Mouse (Mus musculus): ENCODE results near the gene Shank3.

Gene Shank3

DNA sequence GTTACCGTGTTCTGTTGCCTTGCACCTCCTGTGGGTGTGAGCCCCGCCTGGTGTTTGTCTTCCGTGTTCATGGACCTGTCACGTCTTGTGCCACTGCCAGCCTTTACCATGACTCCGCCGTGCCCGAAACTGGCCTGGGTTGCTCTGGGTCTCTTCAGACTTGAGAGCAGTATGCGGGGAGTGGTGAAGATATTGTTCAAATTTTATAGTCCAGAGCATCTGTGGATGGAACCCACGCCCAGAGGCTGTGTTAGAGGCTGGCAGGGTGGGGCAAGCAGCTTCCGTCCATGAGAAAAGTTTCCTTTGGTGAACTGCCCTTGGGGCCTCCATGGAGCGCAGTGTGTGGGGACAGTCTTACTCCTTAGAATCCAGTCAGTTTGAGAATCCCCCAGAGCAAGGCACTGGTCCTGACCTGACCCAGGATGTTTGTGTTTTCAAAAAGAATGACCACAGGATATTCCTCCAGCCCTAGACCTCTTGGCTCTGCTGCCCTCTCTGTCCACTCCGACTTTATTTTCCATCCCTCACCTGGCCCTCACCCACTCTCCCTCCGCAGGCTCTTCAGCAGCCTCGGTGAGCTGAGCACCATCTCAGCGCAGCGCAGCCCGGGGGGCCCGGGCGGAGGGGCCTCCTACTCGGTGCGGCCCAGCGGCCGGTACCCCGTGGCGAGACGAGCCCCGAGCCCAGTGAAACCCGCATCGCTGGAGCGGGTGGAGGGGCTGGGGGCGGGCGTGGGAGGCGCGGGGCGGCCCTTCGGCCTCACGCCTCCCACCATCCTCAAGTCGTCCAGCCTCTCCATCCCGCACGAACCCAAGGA, 58.0 kb downstream of the Shank3 start:
- DNase-seq (ENCODE audit: low spot score): no peak

DNA sequence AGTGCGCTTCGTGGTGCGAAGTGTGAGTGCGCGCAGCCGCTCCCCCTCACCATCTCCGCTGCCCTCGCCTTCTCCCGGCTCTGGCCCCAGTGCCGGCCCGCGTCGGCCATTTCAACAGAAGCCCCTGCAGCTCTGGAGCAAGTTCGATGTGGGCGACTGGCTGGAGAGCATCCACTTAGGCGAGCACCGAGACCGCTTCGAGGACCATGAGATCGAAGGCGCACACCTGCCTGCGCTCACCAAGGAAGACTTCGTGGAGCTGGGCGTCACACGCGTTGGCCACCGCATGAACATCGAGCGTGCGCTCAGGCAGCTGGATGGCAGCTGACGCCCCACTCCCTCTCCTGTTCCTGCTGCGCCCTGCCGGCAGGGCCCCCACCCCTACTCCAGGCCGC, 58.6 kb downstream of the Shank3 start:
- no peak for DNase-seq (ENCODE audit: low spot score)

DNA sequence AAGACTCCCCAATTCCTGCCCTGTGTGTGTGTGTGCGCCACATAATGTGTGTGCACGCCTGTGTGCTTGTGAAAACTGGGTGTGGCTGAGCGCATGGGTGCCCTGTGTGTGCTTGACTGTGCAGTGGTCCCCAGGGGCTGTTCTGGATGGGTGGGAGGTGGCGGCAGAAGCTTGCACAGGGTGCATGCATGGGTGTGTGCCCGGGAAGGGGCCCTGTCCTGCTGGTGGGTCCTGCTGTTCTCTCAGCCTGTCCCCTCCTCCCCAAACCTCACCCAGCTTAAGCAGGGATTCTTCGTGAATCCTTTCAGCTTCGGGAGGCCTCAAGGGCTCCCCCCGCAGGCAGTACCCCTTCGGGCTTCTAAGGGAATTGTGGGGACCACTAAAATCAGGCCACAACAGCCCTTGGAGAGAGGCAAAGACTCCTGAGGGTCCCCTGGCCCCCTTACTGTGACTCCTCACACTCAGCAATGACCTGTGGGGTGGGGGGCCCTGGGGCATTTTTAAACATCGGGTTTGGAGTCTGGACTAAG, 59.8 kb downstream of the Shank3 start:
- DNase-seq (ENCODE audit: low spot score): no peak

DNA sequence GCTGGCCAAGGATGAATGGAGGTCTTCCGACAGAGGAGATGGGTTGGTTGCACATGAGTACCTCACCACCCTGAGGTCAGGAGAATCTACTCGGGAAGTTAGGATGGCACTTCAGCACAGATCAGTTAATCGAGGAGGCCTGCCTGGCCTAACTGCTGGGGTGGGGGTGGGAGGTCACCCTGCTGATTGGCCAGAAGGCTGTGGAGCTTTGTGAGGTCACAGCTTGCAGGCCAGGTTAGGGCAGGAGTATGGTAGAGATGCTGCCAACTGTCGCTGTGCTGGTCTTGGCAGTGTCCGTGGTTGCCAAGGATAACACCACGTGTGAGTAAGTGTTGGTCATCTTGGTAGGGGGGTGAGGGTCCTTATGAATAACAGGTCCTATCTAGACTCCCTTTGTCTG, 68.7 kb downstream of the Shank3 start, which contains the start of gene Acr:
TSS of gene Acr (plus strand) at position 213 of the 400 bp plus-strand sequence.
- no peak for DNase-seq (ENCODE audit: low spot score)

DNA sequence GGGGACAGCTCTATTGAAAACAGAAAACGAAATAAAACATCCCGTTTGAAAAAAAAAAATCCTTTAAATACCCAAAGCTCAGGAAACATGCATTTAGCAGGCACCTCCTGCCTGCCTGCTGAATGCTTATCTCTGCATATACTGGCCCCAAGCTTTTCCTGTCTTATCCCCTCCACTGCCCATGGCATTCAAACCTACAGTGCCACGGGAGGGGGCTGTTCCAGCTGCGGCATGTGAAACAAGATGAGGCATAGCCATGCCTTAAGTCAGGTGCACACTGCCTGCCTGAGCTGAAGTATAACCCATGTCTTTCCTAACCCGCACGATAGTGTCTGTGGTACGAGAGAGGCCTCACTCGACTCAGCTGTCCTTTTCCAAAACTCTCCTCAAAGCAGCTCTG, 72.7 kb downstream of the Shank3 start:
- DNase-seq (ENCODE audit: low spot score): no peak

DNA sequence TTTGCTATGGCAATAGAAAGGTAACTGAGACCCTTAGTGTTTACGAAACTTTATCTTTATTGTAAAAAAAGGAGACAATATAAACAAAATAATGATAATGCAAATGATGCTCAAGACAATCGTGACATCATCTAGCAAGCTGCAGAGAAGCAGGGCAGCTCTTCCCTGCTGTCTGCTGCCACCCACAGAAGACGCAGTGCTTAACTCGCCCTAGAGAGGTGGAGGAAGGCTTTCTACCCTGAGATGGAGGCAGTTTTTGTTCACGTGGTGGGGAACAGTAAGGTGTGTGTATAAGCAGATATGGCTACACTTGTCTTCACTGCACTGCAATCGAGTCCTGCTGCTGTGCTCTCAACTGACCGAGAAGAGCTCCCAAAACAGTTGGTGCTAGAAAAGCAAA, 83.1 kb downstream of the Shank3 start:
- DNase-seq (ENCODE audit: low spot score): no peak

DNA sequence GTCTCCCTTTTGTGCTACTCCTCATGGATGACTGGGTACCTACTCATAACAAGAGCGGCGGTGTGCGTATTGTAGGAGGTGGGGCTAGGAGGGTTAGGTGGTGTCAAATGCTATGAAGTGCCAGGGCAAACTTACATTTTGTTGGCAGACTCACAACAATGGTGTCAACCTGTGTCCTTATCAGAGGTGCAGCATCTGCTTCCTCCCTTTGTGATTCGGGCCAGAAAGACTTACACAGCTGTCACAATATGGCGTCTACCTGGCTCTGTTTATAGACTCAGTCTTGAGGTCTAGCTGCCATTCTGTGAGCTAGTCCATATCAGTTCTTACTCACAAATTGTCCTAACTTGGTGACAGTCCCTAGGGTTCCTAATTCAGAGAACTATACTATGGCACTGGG, 85.7 kb downstream of the Shank3 start:
- DNase-seq (ENCODE audit: low spot score): no peak

DNA sequence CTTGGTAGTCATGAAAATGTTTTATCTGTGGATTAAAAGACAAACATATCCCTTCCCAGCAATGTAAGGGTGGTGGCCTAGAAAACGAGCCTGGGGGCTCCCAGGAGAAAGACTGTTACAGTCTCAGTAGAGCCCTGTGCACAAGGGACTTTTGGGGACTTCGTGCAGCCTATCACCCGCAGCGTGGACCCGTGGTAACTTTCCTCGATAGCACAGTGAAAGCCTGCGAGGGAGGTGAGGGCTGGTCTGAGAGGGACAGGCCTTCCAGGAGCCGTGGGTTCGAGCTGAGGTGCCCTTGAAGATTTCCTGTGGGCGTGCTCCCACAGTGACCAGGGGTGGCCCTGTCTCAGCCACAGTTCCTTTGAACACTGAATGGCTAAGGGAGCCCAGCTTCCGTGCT, 86.2 kb downstream of the Shank3 start:
- DNase-seq (ENCODE audit: low spot score): no peak

DNA sequence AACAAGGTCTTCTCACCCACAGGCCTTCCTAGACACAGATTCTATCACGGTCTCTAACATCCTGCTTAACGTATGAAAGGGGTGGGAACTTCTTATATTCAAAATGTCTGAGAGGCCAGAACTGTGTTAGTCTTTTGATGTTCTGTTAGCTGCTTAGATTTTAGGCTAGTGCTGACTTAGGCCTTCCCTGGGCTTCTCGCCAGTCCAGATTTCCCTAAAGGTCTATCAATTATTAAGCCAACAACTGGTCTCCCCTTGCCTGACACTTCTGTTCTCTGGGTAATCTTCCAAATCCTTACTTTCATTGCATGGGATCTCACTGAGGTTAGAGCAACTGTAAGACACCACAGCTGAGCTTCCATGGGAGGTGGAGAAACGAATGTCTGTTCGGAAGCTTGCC, 89.7 kb downstream of the Shank3 start:
- DNase-seq (ENCODE audit: low spot score): no peak

DNA sequence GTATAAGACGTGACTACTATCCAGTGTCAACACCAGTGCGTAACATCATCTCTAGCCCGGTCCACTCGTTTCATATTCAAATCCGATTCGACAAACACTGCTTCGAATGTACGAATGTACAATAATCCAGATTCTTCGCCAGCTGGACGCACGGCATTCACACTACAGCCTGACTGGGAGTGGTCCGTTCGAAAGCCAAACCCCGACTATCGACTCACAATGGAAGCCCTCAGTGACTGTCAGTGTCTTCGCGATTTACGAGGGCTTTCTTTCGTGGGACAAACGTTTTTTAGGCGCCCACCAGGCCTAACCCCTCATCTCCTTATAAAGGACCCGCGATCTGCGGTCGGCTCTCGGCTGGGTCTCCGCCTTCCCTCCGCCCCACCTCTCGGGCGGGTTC, 91.9 kb downstream of the Shank3 start:
- no peak for DNase-seq (ENCODE audit: low spot score)

DNA sequence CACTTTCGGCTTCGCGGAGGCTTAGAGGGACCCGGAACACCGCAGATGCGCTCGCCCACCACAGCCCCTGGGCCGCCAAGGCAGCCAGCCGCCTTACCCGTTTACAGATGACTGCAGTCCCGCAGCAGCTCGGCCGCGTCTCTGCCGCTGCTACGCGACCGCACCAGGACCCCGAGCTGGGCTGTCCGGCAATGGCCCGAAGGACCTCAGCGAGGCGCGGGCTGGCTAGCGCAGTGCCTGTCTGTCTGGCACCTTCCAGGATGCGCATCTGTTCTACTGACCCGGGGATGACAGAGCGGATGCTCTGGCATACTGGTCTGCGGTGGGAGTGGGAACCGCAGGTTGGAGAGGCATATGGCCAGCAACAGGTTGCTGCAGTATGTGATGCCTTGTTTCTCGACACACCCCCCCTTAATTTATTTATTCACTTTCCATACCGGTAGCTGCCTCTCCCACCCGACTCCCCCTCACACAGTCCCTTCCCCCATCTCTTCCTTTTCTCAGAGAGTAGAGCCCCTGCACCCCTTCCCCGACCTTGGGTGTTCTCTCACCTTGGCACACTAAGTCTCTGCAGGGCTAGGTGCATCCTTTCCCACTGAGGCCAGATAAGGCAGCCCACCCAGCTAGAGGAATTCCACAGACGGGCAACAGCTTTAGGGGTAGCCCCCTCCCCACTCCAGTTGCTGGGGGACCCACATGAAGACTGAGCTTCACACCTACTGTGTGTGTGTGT, 92.5 kb downstream of the Shank3 start, which contains the start of gene Rabl2:
TSS of gene Rabl2 (minus strand) at position 201 of the 733 bp plus-strand sequence.
- DNase-seq (ENCODE audit: low spot score): peak; percentile 86

DNA sequence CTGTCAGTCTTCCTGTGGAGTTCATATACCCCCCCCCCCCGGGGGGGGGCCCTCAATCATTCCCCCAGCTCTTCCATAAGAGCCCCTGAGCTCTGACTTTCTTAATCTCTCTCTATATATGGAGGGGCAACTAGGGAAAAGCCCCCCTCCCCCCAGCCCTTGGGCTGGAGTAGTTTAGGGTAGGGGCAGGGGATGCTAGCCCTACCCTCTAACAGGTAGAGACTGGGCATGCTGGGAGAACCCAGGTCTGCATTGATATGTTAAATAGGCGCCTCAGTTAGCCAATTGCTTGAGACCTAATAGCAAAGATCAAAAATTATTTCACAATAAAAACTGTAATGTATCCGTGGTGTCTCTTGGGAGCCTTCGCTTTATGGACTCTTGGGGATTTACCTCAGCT, 93.1 kb downstream of the Shank3 start:
- DNase-seq (ENCODE audit: low spot score): no peak

DNA sequence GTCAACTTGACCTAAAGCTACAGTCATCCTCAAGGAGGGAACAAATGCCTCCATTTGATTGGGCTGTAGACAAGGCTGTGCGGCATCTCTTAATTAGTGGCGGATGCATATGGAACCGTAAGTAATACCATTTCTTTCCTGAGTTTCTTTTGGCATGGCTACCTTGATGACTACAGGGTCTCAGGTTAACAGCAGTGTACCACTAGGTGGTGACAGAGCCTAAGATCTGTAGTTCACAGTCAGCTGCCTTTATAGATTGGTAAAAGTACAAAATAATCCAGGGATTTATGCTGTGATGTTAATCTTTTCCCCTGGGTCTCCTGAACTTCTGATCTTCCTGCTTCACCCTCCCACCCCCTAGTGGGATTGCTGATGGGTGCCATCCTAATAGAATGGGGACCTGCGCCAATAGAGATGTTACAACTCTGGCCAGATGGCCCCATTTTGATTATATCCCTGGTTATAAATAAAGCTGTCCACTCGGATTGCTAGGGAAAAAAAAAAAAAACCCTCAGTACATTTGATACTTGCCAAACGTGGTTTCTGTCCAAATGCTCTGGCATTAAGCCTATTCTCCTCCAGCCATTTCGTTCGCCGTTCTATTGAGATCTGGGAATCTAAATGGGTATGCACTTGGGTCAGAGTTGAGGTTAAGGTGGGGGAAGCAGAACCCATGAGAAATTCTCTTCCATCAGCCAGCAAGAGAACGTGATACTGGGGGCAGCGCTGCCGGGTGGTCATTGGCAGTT, 106.6 kb downstream of the Shank3 start:
- no peak for DNase-seq (ENCODE audit: low spot score)

DNA sequence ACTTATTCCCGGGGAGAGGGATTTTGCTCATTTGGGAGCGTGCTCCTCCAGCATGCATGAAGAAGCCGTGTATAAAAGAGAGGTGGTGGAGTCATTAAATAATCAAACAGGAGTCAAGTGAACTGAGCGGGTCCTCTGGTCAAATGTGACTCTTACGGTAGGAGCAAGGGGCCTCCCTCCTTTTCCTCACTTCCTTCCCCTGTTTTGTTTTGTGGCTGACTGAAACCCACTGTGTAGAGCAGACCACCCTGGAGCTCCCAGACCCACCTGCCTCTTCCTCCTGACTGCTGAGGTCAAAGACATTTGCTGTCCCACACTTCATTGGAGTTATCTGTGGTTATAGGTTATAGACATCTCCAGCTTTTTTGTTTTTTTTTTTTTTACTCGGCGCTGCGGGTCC, 108.1 kb downstream of the Shank3 start:
- no peak for DNase-seq (ENCODE audit: low spot score)

DNA sequence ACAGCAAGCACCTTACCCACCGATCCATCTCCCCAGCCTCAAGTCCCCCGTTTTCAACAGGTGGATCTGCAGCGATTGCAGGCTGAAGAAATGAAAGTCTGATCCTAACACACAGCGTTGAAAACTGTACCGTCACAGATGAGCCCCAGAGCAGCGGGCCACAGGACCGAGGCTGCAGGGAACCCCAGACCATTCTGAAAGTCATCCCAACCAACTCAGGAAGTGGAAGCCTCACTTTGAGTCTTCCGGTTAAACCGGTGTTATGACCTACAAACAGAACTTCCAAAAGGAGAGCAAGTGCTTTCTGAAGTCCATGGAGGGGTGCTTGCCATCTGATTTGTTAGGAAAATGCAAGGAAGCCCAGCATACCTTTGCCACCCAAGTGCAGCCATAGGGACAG, 108.5 kb downstream of the Shank3 start:
- DNase-seq (ENCODE audit: low spot score): no peak

Measured in yolk sac, embryonic 10.5 days (tissue).